Mouse (Mus musculus) cerebellum, adult 2 months (tissue): ENCODE data around the gene Pdgfb. TPM values are rescaled to one million over a fixed set of nuclear protein-coding genes. Genes with fewer than 3 reads are reported as not detected.

Experiments
- DNase-seq, 2 experiments: peaks; one replicate each; pipeline ENCODE4 v3.0.0; 2021
- H3K27ac ChIP-seq: fragments of 200-500 bp; 2 replicates; pipeline ENCODE4 v1.5.1; 2012; ENCODE audit warnings: low read length, control low read depth, inconsistent platforms; ENCODE audit not compliant: insufficient read depth
- H3K27me3 ChIP-seq: fragments of 200-500 bp; 2 replicates; pipeline ENCODE4 v1.6.1; 2012; ENCODE audit warnings: inconsistent platforms, mild to moderate bottlenecking, low read length, moderate library complexity; ENCODE audit not compliant: control insufficient read depth, insufficient read depth
- H3K4me1 ChIP-seq: fragments of 200-500 bp; 2 replicates; pipeline ENCODE4 v1.6.1; 2011; ENCODE audit warnings: low read length; ENCODE audit not compliant: control insufficient read depth, insufficient read depth
- H3K4me3 ChIP-seq: fragments of 200-500 bp; replicated peaks from 2 replicates; pipeline ENCODE3; 2011; ENCODE audit warnings: mild to moderate bottlenecking, low read depth, low read length, control low read depth; ENCODE audit not compliant: insufficient read depth
- CTCF ChIP-seq: fragments of 200-500 bp; IDR thresholded peaks from 2 replicates; pipeline ENCODE4 v1.5.1; 2011; ENCODE audit warnings: low read depth, mild to moderate bottlenecking, control low read depth, low read length, moderate library complexity, borderline replicate concordance; ENCODE audit not compliant: insufficient read depth
- POLR2A ChIP-seq: fragments of 200-500 bp; IDR thresholded peaks from 2 replicates; pipeline ENCODE4 v1.6.1; 2011; ENCODE audit warnings: low read length, control low read depth, borderline replicate concordance; ENCODE audit not compliant: insufficient read depth
- WGBS: fragments of 180-500 bp; shearing (Covaris S2); methylation state at CpG from one replicate; pipeline ENCODE4 v1.1.7; 2018; 5-methylcytosine and 5-hydroxymethylcytosine counted together
- polyA plus RNA-seq: library from polyadenylated mRNA; depleted of rRNA; stranded (reverse); fragments of >200 nt; gene quantifications from 2 replicates; pipeline ENCODE4 v1.2.3, GENCODE M21; 2012; rRNA removed

Gene Pdgfb
- 15.4 and 16.0 TPM in 2 replicates for polyA plus RNA-seq

DNA sequence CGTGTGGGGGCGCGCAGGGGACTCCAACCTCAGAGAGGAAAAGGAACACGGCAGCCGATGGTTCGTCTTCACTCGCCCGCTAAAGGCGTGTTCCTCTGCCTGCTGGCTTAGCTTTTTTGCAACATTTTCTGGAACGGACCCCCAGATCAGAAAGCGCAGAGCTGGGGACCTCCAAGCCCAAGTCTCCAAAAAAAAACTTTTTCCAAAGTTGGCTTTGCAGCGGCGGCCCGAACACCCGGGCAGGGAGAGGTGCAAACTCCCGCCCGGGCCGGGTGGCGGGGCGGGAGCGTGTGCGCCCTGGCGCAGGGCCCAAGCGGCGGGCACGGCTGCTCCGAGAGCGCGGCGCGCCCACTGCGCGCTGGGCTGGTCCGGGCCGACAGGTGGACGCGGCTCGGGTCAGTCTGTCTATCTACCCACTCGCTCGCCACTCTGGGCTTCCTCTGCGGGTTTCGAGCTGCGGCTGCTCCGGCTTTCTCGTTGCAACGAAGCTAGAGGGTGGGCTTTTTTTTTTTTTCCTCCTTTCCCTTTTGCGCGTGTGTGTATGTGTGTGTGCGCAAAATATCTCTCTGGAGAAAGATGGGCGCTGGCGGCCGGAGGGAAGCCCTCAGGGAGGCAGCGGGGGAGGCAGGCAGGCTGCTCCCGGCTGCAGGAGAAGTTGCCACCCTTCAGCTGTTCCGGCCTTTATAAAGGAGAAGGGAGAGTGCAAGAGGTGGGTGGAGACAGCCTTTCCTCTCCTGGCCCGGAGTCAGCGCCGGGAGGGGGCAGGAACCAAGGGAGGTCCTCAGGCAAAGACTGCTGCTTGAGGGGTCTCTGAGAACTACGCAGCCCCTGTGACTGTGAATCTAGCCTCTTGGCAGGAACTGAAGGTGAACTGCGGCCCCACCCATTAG is at the start of gene Pdgfb:
TSS of gene Pdgfb (minus strand) at position 657 of the 890 bp plus-strand sequence.
- TF ChIP-seq POLR2A, result 0 out of 2 replicates have a peak, but pooled peaks have one; percentile 26
- no peak for TF ChIP-seq CTCF

DNA sequence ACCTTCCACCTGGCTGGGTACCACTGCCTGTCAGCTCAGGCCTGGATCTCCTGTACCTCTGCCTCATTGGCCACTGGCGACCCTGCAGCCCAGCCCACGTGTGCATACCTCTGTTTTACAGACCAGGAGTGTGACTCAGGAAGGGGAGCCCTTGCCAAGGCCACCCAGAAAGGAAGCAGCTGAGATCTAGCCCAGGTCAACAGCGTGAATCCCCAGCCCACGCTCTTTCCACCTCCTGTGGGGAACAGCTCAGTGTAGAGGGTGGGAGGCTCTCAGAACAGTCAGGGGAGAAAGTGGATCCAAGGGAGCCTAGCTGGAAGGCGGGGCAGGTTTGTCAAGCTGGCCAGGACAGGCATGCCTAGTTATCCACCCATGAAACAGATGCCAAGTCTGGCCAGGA is 48.0 kb upstream of the Pdgfb start:
- Histone ChIP-seq H3K4me1 (no peaks in the 10 kb centered on the region; the same call in 1 of the 2 replicates), H3K27ac (no peak overlapping the region), H3K27me3 (no peaks in the 10 kb centered on the region), H3K4me3 (no peak overlapping the region)
- TF ChIP-seq POLR2A (no peak), CTCF (no peak)
- DNase-seq, result no peak
- WGBS, result 41% methylated on average over 5 of the region's 5 CpGs

More for the DNA sequence above, at the start of gene Pdgfb:
- DNase-seq, result peak; percentile 54 to 59
- whole genome bisulfite sequencing, result 1% methylated on average over 60 of the region's 60 CpGs
- Histone ChIP-seq H3K4me3 (peak within 1 kb of the TSS; percentile 93), H3K27ac (no peak within 1 kb of the TSS), H3K4me1 (no peaks in the 10 kb centered on the region; the same call in 1 of the 2 replicates), H3K27me3 (no peaks in the 10 kb centered on the region)

DNA sequence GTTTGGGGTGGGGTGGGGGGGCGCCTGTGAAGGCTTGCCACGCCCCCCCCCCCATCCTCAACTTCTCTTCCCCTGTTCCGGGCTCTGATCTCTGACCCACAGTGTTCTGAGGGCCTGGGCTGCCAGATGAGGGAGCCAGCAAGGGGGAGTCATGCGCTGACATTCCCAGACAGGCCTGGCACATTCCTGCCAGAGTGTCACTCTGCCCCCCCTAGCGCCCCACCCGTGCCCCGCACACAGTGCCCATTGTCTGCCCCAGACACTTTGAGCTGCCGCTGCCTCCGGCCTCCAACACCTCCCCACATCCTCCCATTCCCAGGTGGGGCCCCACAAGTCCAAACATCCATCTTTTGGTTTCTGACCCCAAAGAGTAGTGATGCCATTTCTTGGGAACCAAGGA is 47.6 kb upstream of the Pdgfb start:
- 36% methylated on average over 9 of the region's 9 CpGs for WGBS
- H3K27ac ChIP-seq, result no peak overlapping the region
- TF ChIP-seq CTCF (no peak), POLR2A (no peak)

DNA sequence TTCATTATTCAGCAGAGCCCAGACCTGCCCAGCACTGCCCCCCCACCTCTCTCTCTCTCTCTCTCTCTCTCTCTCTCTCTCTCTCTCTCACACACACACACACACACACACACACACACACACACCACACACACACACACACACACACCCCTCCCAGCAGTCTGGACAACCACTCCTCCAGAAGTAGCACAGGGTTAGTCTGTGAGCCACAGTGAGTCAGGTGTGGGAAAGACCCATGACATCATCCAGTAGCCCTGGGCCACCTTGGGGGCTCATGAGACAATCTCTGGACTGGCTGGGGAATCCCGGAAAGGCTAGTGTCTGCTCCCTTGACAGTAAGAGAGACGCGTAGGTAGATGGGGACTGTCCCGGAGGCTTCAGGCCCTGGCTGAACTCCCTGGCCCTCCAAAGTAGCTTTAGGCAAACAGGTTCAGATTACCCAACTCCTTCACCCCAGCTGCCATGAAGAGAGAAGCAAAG is 46.3 kb upstream of the Pdgfb start:
- Histone ChIP-seq H3K27me3 (no peaks in the 10 kb centered on the region), H3K27ac (no peak overlapping the region), H3K4me1 (no peaks in the 10 kb centered on the region; the same call in 1 of the 2 replicates), H3K4me3 (no peak overlapping the region)
- 87% methylated on average over 4 of the region's 4 CpGs for WGBS
- DNase-seq, result no peak
- TF ChIP-seq POLR2A (no peak), CTCF (no peak)

More for the DNA sequence above, 47.6 kb upstream of the Pdgfb start:
- no peaks in the 10 kb centered on the region for H3K27me3 ChIP-seq
- no peaks in the 10 kb centered on the region; the same call in 1 of the 2 replicates for H3K4me1 ChIP-seq
- H3K4me3 ChIP-seq, result no peak overlapping the region
- no peak for DNase-seq

DNA sequence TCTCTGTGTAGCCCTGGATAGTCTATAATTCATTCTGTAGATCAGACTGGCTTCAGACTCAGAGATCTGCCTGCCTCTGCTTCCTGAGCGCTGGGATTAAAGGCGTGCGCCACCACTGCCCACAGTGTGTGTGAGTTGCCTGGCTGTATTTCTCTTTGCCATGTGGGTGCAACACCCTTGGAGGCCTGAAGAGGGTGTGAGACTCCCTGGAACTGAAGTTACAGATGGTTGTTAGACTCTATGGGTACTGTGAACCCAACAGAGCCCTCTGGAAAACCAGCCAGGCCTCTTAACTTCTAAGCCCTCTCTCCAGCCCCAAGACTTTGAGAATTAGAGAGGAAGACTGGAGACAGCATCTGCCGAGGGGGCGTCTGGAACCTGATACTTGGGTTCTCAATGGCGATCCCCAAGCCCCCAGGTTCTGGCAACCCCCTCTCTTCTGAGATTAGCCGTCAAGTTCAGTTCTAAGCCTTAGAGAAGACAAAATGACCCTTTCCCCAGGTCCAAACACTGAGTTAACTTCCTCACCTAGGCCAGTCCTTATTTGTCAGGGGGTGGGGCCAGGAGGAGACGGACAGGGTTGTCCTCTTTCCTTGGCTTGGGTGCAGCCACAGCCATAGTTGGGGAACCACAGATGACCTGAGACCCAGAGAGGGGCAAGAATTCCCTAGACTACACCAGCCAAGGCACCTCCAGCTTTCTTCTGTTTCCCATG is 45.7 kb upstream of the Pdgfb start:
- no peak overlapping the region for H3K27ac ChIP-seq
- no peak for DNase-seq
- 91% methylated on average over 8 of the region's 8 CpGs for WGBS
- H3K4me1 ChIP-seq, result no peaks in the 10 kb centered on the region; the same call in 1 of the 2 replicates
- H3K27me3 ChIP-seq, result no peaks in the 10 kb centered on the region
- H3K4me3 ChIP-seq, result no peak overlapping the region
- TF ChIP-seq POLR2A (no peak), CTCF (no peak)

DNA sequence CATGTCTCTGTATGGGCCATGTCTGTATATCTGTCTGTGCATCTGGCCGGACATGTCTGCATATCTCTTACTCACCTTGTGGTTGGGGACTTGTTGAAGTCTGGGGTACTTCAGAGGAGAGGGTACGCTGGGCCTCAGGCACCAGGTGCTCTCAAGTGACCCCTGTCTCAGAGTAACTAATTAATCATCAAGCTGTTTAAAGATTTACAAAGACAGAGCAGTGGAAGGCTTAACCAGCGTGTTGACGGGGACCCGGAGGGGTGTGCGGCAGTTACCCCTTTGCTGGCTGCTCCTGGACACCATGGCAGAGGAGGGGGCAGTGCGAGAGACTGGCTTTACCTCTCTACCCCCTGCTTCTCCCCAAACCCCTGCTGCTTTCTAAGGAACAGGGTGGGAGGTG is 44.8 kb upstream of the Pdgfb start:
- TF ChIP-seq CTCF, result no peak
- TF ChIP-seq POLR2A, result no peak
- Histone ChIP-seq H3K27ac (no peak overlapping the region), H3K4me1 (no peaks in the 10 kb centered on the region; the same call in 1 of the 2 replicates), H3K27me3 (no peaks in the 10 kb centered on the region), H3K4me3 (no peak overlapping the region)
- WGBS, result 89% methylated on average over 7 of the region's 7 CpGs
- no peak for DNase-seq

DNA sequence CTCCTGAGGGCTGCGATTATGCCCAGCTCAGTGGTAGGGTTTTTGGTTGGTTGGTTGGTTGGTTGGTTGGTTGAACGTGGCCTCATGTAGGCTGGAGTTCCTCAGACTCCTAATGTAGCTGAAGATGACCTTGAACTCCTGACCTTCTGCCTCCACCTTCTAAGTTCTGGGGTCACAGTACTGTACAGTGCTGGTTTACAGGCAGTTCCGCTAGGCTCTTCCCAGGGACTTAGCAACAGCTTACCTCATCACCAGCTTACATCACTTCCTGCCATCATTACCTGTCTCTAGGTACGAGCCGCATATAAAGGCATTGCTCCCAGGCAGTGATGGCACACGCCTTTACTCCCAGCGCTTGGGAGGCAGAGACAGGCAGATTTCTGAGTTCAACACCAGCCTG is 43.4 kb upstream of the Pdgfb start:
- H3K27me3 ChIP-seq, result no peaks in the 10 kb centered on the region
- WGBS, result 92% methylated on average over 7 of the region's 7 CpGs
- no peak for DNase-seq

More for the DNA sequence above, 43.4 kb upstream of the Pdgfb start:
- no peaks in the 10 kb centered on the region; the same call in 1 of the 2 replicates for H3K4me1 ChIP-seq
- TF ChIP-seq CTCF, result no peak
- no peak for TF ChIP-seq POLR2A
- H3K27ac ChIP-seq, result no peak overlapping the region
- H3K4me3 ChIP-seq, result no peak overlapping the region
